Mouse (Mus musculus) heart, adult 18-20 months (tissue): ENCODE measurements around the gene Lbh. TPM values are rescaled to one million over a fixed set of nuclear protein-coding genes. Genes with fewer than 3 reads are reported as not detected.

ENCODE experiments used
- DNase-seq, 2 experiments: peaks; one replicate each; pipeline ENCODE4 v3.0.0; 2021 to 2022; ENCODE audit warnings: mixed read lengths in 1 of 2
- total RNA-seq, 2 experiments: library from RNA; stranded (reverse); gene quantifications; 2 replicates each; pipeline ENCODE4 v1.2.3; 2021

Lbh gene
- total RNA-seq, 2 experiments from 2014 or later: 432 to 483 TPM

DNA sequence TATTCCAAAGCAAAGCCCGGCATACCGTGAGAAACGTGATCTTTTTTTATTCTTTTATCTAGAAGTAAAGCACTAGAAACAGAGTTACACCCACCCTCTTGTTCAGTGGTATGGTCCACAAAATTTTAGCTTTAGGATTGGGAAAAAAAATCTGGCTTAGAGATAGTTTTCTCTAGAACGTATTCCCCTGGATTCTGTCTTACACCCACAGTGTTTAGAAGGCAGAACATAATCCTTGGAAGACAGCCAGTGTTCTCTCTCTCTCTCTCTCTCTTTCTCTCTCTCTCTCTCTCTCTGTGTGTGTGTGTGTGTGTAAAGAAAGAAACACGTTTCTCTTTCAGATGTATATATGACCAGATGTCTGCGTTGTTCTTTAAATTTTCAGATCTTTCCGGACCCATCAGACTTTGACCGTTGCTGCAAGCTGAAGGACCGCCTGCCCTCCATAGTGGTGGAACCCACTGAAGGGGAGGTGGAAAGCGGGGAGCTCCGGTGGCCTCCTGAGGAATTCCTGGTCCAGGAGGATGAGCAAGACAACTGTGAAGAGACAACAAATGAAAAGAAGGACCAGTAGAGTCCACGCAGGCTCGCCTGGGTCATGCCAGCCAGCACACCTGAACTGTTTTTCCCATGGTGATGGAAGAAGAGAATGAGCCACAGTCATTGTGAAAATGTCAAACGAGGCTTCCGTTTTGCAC, 20.9 kb downstream of the Lbh start:
- DNase-seq: no peak

DNA sequence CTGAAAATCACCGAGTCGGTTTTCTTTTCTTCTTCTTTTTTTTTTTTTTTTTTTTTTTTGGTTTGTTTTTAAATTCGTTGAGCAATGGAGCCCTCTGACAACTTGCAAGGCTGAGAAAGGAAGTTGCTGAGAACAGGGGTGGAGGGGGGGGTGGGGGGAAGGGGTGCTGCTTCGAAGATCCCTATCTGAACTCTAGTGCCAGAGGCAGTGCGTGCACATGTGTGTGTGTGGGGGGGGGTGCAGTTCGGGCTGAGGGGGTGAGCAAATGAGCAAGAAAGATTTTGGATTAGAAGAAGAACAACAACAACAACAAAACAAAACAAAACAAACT, 21.4 kb downstream of the Lbh start:
- no peak for DNase-seq

DNA sequence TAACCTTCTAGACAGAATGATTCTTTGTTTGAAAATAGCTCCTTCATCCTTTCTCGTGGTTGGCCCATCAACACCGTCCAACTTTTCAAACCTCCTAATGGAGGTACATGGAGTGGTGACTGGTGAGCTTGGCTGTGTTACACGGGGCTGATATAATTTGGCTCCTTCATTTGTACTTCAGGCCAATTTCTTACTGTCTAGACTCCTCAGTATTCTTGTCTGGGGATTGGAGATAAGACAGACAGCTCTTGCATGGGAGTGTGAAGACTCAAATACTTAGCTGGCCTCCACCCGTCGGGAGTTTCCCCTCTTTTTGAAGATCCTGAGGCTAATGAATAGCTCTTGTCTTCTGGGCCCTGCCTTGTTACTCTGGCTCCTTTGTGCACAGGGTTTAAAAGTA, 26.3 kb downstream of the Lbh start:
- DNase-seq: no peak

DNA sequence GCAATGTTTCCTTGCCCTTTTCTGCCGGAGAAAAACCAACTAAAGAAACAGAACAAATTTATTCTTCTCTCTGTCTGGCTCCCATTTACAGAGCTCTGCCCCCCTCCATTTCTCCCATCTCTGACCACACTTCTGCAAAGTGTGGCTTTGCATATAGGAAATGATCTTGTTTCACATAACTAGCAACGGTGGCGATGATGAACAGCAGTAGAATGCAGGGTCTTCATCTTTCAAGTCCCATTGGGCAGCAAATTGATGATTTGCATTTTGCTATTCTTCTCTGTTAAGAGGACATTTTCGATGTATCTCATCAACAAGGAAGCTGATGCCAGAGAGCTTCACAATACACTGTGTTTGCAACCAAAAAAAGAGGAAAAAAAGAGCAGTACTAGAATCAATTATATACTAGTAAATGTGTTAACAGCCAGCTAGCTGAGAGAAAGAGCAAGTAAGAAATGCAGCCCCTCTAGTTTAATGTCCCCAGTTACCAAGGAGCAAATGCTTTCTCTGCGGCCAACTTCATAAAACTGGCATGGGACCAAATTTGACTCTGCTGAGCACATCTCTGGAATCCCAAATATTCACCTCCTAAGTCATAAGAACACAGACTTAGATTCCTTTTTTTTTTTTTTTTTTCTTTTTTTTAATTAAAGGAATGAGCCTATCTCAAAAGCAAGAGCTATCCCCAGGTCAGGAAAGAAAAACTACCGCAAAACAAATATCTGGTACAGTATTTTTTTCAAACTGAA, 29.2 kb downstream of the Lbh start:
- DNase-seq: no peak

DNA sequence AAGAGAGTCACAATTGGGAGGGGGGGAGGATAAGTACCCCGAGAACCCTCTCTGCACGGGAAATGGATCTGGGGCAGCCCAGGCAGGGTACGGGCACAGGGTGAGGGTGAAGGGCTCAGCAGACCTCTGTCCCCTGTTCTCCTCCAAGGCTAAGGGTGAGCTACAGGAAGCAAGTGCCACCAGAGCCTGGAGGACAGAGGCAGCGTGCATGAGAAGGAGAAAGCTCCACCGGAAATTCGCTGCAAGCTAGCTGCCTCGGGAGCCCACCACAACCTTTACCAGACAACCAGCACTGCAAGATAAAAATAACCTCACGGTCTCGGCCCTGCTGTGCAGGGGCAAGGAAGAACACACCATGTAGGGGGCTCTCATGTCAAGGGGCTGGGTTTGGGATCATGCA, 30.0 kb downstream of the Lbh start:
- no peak for DNase-seq

DNA sequence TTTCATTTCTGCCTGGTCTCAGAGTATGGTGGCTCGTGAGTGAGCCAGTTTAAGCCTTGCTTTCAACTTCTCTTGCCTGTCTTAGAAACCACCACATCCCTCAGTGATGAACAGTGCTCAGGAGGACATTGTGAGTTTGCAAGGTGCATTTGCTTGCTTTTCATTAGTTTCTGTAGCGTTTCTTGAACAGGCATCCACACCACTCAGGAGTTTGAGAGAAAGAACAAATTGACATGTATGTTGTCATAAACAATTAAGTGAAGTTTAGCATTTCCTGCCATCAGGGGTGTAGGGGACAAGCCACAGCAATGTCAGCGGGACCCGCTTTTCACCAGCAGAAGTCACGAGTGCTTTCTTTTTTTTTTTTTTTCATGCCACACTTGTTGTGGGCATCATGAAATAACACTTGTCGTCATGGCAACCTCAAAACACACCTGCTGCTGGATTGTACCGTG, 31.2 kb downstream of the Lbh start:
- DNase-seq: no peak

DNA sequence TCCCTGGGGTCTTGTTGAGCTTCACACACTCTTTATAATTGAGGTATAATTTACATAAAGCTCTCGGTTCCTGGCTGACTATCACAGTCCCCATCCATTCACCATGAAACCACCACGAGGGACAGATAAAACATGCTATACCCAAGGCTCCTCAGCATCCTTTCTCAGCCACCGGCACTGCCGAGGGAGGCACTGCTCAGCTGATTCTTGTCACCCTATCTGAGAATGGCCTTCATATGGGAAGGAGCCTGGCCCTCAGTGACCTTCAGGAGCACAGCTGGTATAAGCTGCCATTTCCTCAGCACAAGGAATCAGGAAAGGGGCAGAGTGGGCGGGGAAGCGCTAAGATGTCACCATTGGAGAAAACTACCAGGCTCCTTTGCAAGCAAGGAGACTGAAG, 33.2 kb downstream of the Lbh start:
- DNase-seq: no peak

DNA sequence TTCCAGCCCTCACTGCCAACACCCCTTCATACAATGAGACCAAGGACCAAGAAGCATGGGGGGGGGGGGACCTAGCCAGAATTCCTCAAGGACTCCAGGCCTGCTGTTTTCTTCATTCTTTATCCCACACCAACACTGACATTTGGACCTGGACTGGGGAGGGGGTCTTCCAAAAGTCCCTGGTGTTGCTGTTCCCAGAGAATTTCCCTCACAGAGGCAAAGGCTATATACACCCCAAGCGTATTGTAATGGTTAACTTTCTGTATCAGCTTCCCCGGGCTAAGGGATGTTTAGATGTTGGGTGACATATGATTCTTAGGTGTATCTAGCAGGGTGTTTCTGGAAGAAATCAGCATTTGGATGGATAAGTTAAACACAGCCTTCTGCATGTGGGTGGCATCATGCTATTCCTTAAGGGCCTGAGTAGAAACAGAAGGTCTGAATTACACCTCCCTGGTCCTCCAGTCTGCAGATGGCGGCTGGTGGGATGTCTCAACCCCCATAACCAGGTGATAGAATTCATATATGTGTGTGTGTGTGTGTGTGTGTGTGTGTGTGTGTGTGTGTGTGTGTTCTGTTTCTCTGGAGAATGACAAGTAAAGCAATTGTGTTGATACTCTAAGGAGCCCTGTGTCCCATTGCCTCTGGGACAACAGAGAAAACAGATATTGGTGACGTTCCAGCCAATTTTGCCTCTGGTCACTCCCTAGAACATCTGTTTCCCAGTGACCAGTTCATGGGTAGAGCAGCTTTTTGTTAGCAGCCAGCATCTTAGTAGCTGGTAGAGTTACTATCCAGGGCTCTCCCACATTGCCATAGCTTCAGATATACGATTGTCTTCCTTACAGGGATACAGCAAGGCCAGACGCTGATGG, 35.9 kb downstream of the Lbh start:
- no peak for DNase-seq

DNA sequence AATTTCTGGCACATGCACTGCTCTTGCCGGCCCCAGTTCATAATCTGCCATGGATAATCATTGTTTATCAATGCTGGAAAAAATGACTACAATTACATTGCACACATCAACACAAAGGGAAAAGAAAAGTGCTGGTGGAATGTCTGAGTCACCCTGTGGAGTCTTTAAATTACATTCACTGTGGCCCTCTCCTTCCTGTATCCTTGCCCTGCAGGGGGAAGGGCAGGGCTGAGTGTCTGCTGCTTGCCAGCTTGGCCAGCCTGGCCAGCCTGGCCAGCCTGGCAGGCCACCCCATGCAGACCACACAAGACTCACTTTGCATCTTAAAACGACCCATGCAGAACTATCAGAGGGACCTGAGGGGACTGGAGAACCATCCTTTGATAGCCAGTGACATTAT, 37.4 kb downstream of the Lbh start:
- no peak for DNase-seq

DNA sequence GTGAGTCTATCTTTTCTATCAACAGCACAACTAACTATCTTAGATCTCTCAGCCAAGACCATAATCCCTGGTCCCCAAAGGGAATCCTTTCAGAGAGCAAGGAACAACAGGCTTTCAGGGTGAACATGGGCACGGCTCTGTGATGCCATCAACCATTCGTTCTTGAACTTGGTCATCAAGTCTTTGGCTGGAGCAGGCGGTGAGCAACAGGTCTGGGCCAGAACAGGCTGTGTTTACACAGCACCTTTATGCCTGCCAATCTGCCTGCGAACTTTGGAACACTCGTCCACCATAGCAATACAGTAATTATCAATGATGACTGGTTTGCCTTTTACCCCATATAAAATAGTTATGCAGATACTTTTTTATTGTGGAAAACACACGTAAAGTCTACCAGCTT, 38.9 kb downstream of the Lbh start:
- no peak for DNase-seq

DNA sequence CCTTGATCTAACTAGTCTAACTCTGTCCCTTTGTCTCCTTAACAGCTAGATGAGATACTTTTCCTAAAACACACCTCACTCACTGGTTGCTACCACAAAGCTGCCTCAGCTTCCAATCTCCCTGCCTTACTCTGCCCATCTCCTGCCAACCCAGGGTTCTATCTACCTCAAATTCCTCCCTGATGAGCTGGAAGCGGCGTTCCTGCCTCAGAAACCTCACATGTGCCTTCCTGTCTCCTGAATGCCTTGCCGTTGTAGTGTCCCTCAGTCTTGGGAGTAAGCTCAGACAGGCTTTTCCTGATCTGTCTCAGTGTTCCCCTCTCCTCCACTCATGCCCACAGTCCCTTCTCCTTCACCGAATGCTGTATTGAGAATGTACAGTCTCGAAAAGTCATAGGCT, 40.8 kb downstream of the Lbh start:
- DNase-seq: no peak

DNA sequence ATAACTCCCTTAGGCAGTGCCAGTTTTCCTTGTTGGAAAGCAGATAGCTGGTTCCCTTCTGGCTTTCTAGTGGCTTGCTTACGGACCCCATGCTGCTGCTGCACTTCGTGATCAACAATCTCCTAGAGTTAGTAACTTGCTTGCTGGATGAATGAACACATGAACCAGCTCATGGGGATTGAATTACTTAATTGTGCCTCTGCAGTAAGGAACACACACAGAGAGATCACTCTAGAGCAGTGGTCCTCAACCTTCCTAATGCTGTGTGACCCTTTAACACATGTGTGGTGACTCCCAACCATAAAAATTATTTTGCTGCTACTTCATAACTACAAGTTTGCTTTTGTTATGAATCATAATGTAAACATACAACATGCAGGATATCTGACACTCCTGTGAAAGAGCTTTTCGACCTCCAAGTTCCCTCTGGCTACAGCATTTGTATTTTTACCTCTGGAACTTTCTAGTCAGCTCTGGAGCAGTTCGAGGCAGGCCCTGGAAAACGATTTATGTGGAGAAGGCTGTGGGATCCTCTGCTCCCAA, 41.5 kb downstream of the Lbh start:
- no peak for DNase-seq

DNA sequence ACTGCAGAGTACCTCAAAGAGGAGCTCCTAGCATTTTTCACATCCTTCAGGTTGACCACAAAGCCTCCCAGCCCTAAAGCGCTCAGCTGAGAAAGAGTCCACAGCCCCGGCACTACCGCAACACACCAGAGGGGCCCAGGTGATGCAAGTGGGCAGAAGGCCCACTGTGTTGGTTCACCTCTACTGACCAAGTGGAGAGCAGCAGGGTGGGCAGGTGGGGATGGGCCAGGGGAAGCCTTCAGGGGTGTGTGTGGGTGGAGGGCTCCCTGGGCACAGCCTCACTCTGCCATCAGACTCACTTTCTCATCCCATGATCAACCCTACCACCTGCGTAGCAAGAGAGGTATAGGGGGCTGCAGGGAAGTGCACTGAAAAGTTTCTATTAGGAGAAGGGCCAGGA, 42.1 kb downstream of the Lbh start:
- DNase-seq: no peak

DNA sequence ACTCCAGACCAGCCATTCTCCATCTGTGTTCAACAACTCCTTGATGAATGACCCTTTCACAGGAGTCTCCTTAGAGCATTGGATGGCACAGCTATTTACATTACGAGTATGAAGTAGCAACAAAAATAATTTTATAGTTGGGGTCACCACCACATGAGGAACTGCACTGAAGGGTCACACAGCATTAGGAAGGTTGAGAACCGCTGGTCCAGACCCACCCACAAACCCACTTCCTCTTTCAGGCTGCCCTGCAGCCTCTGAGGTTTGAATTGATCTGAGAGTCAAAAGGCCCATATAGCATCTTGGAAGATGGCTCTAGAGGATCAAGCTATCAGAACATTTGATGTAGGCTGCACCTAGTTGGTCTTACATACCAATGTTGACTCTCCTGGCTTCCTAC, 42.8 kb downstream of the Lbh start:
- DNase-seq: no peak

DNA sequence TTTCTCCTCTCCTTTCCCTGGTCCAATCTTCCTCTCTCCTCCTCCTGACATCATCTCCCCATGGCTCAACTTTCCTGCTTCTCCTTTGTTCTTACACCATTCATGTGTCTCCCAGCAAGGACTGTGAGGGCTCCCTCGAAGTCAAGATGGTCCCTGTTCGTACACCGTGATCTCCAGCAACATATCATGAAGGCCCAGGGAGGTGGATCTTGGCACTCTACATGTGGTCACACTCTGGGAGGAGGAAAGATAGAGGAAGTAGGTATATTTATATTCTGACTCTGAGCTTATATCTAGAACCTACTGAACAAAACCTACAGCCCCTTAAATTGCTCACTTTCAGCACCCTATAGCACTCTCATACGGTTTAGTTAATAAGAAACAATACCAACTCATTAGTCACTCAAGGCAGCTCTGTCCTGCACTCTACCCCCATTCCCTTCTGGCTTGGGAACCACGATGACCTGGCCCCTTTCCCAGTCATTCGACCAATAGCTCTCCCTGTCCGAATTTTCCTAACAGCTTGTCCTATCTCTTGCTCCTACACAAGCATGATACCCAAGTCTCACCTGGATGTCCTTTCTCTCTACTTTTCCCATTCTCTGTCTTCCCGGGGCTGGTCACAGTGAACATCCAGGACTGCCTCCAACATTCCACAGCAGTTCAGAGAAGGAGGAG, 44.0 kb downstream of the Lbh start:
- no peak for DNase-seq

DNA sequence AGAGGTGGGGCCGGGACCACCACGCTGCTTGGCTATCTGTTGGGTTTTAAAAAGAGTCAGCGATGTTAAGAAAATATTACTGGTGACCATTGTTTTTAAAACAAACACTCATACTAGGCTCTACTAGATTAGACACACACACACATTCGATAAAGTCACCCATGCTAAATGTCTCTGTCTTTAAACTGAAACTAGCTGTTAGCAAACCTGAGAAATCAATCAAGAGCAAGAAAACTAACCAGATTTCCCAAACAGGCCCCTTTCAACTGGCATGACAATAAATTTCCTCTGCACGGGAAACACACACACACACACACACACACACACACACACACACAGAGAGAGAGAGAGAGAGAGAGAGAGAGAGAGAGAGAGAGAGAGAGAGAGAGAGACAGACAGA, 47.6 kb downstream of the Lbh start:
- DNase-seq: no peak

DNA sequence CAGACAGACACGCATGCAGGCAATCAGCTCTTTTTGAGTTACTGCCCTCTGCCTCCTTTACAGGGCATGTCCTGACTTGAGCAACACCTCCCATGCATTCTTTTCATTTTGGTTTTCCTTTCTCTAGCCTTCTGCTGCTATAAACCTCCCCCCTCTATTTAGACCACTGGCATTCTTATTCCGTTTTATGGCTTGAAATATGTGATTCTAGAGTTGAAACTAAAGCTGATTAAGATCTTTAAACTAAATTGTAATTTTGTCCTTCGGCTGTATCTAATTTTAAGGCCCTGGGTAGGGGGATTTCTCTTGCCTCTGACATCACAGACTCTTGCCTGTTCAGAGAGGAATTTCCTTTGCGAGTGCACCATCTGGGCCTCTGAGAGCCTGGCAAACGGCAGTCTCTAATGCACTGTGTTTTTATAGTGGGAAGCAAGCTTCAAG, 48.0 kb downstream of the Lbh start:
- DNase-seq: no peak

DNA sequence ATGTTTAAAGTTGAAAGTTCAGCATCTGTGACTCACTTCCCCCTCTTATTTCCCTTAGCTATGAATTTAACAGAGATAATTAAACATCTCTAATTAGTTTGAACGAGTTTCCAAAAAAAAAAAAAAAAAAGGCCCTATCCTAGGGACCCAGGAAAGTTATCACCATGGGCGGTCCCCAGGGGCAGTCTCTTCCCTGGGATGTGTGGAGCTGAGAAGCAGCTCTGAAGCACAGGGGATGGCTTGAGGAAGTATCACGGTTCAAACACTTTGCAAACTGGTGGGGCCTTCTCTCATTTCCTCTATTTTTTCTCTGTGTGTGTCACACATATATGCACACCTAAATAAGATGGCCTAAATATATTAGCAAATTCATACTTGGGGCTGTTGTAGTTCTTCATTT, 48.8 kb downstream of the Lbh start:
- DNase-seq: peak in 1 of 2 experiments; percentile 41

DNA sequence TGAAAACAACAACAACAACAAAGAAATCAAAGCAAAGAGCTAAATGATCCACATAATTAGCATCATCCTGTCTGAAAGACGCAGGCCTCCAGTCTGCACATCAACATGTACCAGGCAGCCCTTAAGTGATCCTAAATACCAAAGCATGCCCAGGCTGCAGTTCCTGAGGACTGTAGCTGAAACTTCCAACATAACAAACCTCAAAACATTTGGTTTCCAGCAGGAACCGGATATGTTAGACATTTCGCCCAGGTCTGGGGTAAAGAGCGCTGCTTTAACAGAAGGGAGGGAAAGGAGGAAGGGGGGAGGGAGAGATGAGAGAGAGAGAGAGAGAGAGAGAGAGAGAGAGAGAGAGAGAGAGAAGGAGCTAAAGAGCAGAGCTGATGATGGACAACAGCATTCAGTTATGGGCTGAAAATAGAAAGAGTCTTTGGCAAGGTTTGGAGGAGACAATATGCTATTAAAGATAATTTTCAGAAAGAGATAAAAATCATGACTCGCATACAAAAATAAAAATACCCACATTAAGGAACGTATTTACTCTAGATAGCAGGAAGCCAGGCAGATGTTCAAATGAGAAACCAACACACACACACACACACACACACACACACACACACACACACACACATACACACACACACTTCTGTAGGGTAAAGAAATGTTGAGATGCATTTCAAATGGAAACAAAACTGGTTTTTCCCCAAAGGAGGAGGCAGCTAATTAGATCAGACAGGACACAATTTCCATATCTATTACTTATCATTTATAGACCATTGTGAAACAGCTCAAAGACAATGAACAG, 49.5 kb downstream of the Lbh start:
- no peak for DNase-seq

DNA sequence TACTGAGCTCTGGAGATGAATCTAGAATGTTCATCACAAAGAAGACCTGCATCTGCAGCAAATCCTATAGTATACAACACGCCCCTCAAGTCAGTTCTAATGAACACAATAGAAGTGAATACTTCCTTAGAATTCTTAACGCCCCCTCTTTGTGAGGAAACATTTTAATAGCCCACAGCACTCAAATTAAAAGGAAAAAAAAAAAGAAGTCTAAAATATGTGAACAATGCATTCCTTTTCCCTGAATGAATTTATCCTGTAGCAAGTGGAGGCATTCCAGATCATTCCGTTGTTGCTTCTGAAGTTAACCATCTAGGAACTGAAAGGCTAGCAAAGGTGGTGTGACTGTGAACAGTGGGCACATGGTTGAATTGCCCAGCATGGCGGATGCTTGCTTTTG, 50.6 kb downstream of the Lbh start:
- no peak for DNase-seq

DNA sequence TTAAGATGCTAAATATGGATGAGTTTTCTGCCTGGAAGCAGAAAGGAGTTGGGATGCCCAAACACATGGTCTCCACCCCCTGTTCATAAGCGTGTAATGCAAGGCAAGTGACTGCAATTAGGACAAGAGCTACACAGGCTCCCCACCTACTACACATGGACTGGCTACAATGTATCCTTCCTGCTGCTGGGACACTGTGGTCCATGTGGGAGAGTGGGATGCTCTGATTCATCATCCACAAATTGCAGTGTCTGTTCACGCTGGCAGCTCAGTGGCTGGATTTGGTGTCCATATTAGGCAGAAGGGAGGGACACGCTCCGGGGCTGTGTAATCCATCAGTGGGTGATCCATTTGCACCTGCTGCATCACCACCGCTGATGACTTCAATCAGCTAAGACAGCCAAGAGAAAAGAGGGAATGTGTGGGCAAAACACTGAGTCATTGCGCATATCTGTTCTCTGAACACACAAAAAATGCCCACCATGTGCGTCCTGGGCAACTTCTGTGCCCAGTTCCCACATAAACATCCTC, 52.6 kb downstream of the Lbh start:
- no peak for DNase-seq
